Mouse (Mus musculus): ENCODE results near the gene Rasgrf2.

Rasgrf2 gene

DNA sequence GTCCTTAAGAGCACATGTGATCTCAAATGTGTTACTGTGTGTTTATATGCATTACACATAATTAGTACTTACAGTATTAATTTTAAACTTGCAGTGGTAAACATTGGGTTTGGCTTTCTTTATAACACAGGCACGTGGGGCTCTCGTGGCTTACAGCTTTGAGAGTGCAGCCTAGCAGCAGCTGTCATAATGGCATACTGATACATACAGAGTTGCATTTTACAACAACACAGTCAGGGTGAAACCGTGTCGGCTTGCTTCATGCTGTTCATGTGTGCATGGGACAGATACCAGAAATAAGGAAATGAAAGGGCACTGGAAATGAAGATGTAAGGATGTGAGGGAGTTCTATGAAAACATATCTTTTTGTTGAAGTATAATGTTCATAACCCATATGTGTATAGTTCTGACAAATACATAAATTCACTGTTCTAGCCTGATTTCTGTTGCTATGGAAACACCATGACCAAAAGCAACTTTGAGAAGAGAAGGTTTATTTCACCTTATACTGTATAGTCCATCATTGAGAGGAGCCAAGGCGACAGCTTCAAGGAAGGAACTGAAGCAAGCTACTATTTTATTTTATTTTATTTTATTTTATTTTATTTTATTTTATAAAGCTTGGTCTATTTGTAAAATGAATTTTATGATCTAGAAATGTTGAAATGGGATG is 246.6 kb downstream of the Rasgrf2 start:
- no peak for DNase-seq (ENCODE audit: low read depth in 2 of 2, low spot score in 2 of 2)

DNA sequence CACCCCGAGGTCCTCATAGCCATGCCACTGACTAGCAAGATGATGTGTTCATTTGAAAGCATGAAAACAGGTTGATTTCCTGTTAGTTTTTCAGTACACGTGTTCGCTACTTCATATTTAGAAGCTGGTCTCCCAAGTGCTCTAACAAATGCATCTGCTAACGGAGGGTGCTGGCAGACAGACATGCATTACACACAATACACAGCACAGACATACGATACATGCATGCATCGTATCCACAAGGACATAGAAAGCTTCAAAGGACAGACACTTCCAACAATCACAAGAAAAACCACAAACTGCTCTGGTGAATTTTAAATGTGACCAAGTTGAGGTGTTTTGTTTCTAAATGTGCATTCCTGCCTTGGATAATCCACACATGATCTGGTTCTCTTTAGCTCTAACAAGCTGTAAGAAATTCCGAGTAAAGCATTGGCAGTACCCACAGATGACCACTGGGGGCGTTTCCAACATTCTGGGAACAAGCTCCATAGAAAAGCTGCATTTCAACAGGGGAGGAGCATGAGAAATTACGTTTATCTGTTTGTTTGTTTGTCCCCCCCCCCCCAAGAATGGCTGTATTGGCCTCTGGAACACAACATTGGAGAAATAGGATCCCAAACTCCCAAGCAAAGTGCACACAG is 249.5 kb downstream of the Rasgrf2 start:
- DNase-seq (ENCODE audit: low read depth in 2 of 2, low spot score in 2 of 2), result peak in 1 of 2 experiments; percentile 6

DNA sequence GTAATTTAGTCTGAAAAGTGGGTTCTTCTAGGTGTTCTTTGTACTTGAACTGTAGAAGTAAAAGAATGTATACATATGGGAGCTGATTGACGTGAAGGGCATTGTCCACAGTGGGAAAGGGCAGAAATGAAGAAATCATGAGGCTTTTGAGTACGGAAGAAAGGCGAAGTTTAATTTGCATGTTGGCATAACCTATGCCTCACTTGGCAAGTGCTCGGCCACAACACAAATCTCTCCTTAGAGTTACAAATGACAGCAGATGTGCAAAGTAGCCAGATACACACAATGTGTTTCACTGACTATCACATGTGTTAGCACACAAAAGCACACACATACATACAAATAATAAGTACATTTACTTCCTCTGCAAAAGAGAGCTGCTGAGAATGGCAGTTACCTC is 251.2 kb downstream of the Rasgrf2 start:
- no peak for DNase-seq (ENCODE audit: low read depth in 2 of 2, low spot score in 2 of 2)

DNA sequence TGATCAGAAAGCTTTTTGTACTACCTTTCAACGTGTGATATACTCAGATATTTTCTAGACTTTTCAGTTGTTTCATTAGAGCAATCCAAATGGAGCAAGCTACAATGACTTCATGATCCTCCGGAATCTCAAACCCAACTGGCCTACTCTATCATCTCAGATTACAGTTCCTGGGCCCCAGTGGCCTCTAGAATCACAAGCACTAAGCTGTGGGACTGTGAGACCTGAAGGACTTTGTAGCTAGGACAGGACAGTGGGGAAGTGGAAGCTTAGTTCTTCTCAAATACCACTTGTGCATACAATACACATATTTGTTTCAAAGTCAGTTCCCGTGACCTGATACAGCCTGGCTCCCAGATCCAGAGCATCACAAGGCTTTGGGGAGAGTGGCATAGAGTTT is 253.5 kb downstream of the Rasgrf2 start:
- no peak for DNase-seq (ENCODE audit: low read depth in 2 of 2, low spot score in 2 of 2)

DNA sequence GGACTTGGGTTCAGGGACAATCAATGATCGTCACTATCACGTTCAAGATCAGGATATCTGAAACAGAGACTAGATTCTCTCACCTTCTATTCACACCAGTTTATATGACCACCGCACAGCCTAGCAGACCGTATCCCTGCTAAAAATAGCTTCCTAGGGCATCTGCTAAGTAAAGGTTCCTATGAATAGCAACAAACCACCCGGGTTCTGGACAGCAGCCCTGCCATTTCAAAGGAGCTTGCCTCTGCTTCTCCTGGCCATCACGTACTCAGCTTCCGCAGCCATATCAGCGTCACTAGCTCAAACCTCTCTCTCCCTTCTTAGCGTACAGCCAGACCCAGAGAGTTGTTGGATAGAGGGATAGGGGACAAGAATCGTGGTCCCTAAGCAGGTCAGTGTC is 254.1 kb downstream of the Rasgrf2 start:
- no peak for DNase-seq (ENCODE audit: low read depth in 2 of 2, low spot score in 2 of 2)

DNA sequence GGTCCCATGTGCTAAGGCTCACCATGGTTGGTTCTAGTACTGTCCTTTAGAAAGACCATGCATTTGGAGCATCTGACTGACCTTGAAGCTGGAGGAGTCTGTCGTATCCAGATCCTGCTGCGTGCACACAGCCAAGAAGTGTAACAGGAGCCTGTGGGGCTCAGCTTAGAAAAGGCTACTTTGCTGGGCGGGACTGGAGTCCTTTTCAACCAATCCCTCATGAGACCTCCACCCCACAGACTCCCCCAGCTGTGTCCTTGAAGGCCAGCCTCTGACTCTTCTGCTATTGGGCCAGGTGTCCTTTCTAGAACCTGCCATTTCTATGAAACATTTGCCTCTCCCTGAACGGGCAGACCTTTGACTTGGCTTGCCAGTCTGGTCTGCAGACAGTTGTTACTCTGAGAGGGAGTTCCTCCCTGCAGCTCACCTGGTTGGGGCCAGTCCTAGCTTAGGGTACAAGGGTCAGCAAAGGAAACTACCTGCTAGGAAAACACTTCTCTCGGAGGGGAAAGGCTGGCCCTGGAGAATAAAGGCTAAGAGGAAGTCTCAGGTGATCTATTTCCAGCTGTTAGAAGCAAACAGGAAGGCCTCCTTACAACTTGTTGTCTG is 254.6 kb downstream of the Rasgrf2 start, which contains the start of gene Ckmt2:
Gene Ckmt2 (minus strand): TSS at position 145 of the 609 bp plus-strand sequence.
- no peak for DNase-seq (ENCODE audit: low read depth in 2 of 2, low spot score in 2 of 2)

DNA sequence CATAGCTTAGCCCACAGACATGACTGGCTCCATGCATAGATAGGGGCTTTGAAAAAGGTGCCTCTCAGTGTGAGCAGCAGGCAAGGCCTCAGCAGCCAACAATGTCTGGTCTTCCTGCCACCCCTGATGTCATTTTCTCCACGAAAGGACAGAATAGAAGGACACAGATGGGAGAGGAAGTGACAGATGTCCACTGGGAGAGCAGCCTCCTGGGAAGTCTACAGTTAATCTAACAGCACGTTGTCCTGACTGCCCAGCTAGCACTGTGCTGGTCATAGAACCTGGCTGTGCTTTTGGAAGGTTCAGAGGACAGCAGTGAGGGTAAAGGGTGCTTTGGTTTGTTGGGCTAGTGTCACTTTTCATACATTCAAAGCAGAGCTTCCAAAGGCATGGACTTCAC is 255.9 kb downstream of the Rasgrf2 start:
- no peak for DNase-seq (ENCODE audit: low read depth in 2 of 2, low spot score in 2 of 2)

DNA sequence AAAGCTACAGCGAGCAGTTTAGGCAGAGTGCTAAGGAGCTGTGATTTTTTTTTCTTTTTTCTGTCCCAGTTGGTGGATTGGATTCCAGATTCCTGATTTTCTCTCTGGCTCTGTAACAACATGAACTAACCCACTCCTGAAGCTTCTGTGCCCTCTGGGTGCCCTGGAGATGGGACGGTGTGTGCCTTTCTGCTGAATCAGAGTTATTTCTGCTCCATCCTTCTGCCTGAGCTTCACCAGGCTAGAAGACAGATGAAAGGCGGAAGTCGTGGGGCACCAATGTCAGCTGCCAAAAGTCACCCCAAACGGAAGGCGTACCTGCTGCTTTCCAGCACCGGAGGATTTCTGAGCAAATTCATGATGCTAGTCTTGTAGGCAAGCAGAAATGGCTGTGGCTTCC is 256.9 kb downstream of the Rasgrf2 start:
- DNase-seq (ENCODE audit: low read depth in 2 of 2, low spot score in 2 of 2), result no peak

DNA sequence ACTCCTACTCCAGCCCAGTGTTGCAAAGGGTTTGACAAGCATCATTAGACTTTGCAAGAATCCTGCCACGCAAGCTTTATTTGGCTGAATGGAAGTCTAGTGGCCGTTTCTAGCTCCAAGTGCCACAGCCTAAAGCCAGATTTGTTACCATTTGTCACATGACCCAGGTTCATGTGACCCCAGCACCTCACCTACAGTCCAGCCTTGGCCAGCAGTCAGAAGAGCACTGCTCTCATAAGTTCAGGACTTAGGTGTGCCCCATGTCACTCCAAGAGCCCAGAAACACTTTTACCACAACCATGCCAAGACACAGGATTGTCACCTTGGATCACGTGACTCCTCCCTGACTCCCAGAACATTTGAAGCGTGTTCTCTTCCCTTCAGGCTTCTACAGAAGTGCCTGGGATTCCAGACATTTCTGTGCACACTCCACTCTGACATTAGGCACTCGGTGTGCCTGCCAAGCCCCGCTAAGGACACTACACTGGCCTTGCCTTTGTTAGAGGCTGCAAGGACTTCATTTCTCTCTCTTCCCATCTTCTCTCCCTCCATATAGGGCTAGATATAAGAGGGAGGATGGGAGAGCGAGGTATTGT is 257.6 kb downstream of the Rasgrf2 start:
- DNase-seq (ENCODE audit: low read depth in 2 of 2, low spot score in 2 of 2), result no peak

DNA sequence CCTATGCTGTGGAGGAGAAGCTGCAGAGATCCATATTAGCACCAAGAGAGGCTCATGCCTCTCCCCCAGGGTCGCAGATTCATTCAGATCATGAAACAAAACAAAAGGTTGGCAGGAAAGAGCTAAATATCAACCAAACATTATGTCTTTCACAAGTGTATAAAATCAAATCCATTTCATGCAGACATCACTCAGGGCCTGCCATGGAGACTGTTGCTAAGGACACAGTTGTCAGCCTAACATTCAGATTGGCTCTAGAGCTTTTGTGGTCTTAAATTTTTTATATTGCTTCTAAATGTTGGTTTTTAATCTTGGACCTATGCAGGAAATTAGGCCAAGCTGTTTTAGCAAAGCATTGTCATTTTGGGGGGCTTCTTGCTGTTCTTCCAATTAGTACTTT is 262.9 kb downstream of the Rasgrf2 start:
- DNase-seq (ENCODE audit: low read depth in 2 of 2, low spot score in 2 of 2), result no peak

DNA sequence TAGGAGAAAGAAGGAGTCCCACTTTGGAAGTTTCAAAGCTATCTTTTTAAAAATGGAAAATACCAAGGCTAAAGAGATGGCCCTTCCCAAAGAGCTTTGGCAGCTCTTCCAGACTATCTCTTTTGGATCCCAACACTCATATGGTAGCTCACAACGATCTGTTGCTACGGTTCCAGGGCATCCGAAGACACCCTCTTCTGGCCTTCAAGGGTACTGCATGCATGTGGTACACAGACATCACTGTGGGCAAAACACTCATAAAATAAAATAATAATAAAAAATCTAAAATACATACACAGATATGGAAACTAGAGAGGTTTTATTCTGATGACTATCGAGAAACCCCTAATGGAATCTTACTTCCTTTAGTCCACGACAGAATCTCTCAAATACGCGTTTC is 272.6 kb downstream of the Rasgrf2 start:
- DNase-seq (ENCODE audit: low read depth in 2 of 2, low spot score in 2 of 2), result peak; percentile 44 to 54

DNA sequence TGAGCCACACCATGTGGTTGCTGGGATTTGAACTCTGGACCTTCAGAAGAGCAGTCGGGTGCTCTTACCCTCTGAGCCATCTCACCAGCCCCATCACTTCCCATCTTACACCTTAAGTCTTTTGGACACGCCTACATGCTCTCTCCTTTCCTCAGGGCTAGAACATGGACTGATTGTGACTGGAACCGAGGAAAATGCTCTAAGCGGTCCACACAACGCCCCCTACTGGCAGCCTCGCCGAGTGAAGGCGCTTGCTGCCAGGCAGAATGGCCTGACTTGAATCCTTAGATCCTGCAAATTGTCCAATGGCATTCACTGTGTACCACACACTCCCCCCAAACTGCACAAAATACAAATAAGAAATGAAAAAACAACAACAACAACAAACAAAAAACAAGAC is 274.0 kb downstream of the Rasgrf2 start:
- no peak for DNase-seq (ENCODE audit: low read depth in 2 of 2, low spot score in 2 of 2)

DNA sequence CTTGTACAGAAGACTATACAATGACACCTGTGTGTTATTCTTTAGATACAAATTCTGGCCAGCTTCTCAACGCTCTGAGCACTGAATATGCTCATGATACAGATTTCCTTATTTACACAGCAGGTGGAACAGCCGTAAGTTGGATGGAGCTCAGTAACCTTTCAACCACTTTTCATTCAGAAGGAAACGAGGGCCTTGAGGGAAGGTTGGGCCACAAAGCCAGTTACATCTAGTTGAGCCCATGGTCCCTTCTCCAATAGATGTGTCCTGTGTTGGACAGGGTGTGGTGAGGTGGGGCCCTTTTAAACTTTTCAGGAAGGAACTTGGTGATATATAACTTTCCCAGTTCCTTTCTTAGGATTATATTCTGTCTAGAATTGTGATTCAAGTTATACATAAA is 277.0 kb downstream of the Rasgrf2 start:
- DNase-seq (ENCODE audit: low read depth in 2 of 2, low spot score in 2 of 2), result no peak

All from CD8-positive naive resting alpha-beta T cell, adult 2 months (primary cell).